Mouse (Mus musculus) urinary bladder, adult 18-20 months (tissue): ENCODE results near the gene Socs1.
"Not testable (repeated sequence)": the region's sequence is repeated elsewhere in the genome, so short reads cannot be mapped to it uniquely, and the experiment has no call there.

Experiments used
- DNase-seq, 2 experiments: peaks; one replicate each; pipeline ENCODE4 v3.0.0; 2022; ENCODE audit warnings: low spot score in 2 of 2, mixed read lengths in 2 of 2

Socs1 gene

DNA sequence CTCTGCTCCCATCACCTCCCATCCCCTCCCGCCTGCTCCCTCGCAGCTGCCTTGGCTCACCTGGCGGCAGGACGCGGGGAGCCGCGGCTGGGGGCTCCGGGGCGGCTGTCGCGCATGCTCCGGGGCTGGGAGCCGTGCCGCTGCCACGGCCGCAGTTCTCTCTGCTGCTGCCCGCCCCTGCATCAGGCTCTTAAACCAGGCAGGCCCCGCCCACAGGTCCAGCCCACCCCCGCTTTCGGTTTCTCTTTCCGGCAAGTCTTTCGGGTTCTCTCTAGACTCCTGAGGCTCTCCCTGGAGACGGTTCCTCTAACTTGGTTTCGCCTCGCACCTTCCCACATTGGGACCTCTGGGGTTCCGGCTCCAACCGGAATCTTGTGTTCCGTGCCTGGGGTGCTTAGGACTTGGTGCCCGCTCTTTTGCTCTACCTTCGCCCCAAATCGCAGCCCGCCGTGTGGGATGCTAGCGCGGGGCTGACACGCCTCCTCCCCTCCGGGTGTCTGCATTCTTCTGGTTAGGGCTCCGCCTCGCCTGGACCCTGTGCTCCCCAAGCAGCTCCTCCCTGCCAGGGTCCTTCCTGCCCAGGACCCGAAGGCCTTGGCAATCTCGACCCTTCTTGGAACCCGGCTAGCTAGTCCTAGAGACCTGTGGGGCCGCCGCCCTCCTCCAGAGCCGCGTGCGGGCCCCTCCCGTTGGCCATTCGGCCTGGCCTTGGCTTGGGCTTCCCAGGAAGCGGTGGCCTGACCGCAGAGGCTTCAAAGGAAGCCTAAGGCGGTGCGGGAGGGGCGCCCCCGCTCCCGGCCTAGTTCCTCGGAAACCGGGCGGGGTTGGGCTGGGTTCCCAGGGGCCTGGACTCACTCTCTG, at the start of gene Socs1:
Gene Socs1, minus strand, starts transcription at position 166 of the 861 bp plus-strand sequence.
- peak; percentile 85 to 87 for DNase-seq

DNA sequence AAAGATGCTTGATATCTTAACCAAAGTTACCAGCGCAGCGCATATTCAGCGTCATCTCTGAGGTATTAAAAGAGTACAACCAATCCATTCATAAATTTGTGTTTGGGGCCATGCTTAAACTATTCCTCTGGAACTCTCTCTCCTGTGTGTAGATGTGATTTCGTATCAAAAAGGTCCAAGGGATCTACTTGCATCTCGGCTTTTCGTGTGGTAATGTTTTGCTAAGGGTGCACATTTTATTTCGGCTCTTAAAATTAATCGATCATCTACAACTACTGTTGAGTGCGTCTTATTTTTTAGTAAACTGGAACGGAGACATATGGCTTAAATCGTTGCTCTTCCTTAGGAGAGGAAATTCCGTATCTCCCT, 49.2 kb upstream of the Socs1 start:
- no peak for DNase-seq

DNA sequence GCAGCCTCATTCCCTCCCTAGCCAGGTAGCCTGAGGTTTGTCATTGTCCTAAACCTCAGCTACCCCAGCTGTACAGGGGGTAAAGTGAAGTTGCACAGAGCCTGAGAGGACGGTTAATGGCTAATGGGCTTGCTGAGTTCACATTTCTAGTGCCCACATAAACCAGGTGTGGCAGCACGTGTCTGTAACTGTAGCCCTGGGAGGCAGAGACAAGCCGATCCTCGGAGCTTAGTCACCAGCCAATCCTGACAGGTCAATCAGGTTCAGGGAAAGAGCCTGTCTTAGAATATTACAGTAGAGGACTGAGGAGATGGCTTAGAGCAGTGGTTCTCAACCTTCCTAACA, 43.1 kb upstream of the Socs1 start:
- DNase-seq = peak in 1 of 2 experiments; percentile 50

DNA sequence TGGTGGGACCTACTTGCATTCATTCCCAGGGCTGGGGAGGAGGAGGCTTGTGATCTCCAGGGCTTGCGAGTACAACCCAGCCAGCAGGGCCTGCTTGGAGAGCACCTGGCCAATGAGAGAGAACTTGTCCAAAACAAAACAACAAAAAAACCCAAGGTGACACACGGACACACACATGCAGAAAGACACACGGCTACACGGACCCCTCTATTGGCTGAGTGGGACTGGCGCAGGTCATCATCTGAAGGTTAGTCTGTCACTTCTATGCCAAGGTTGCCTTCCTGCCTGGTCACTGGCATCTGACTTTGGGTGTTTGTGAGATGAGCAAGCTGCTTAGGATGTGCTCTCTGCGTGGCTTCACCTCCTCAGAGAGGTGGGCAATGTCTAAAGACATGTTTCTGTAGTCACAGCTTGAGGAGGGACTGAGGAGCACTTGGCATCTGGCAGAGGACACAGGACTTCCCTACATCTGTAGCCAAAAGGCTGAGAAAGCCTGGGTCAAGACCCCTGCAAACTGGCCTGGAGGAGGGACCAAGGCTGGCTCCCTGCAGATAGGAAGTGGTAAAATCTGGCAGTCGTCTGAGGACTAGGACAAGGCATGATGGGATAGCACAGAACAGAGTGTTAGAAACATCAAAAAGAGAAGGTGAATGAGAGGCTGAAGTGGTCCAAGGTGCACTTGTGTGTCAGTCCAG, 42.6 kb upstream of the Socs1 start:
- no peak for DNase-seq

DNA sequence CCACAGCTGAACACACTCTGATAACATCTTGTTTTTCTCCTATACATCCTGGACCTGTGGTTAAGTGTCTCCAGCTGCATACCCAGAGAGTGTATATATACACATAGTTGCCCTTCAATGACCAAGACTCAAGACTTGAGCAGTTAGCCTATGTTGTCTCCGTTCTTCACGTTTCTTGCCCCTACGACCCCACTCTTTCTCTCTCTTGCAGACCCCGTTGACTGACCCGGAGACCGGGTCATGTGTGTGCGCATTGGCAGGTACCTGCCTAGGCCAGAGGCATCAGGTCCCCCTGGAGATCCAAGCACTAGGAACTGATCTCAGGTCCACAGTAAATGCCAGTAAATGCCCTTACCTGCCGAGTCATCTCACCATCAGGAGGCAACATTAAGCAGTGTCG, 41.9 kb upstream of the Socs1 start:
- DNase-seq = no peak

DNA sequence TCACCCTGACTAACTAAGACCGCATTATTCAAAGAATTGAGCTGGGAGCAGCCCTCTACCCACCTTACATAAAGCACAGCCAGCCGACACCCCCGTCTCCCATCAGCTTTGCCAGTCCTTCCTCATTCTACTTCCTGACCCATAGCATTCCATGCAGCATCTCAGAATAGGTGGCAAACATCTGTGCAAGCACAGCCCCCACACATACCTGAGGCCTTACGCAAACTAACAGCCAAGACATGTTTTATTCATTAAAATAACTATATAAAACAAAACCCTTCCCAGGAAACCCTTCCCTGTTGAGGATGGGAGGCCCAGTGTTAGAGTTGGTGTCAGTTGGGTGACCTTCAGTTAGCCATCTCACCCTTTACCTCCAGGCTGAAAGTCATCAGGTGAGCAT, 40.5 kb upstream of the Socs1 start:
- DNase-seq = no peak

DNA sequence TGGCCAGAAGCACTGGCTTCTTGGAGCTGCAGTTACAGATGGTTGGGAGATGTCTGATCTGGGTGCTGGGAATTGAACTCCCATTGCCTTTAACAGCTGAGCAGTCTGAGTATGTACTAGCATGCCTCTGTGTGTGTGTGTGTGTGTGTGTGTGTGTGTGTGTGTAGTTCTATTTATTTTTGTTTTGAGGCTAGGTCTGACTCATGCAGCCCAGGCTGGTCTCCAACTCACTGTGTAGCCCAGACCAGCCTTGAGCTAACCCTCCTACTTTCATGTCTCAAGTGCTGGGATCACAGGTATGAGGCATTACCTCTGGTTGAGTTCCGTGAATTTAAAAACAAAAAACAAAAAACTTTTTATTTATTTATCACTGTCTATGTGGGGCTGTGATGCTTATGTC, 39.2 kb upstream of the Socs1 start:
- no peak for DNase-seq

DNA sequence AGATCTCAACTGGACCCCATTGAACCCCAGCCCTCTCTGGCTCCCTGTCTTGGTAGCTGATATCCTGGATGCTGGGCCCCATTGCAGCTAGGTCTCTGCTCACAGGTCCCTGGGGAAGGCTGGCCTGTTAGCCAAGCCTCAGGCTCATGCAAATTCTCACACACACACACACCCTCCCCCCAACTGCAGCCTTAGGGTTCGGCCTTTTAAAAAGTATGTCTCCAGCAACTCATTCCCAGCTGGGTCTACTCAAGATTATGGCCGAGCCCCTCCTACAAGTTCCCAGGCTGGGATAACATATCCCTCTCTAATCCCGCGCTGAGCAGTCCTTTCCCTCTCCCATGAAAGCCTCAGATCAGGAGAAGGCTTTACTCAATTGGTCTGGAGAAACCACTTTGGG, 36.1 kb upstream of the Socs1 start:
- DNase-seq = no peak

DNA sequence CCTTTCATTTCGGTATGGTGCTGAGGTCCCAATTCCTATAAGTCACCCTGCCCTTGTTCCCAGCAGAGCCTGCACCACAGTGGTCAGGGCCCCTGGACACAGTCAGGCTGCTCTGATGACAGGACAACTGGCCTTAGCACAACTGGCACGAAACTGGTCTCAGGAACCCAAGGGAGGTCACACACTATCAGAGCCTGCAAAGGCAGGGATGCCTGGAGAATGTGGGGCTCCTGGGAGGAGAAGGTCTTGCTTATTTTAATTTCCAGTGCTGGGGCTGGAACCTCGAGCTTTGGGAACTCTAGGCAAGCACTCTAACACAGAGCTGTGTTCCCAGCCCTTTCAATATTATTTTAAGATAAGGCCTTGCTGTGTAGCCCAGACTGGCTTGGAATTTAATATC, 34.6 kb upstream of the Socs1 start:
- no peak for DNase-seq

DNA sequence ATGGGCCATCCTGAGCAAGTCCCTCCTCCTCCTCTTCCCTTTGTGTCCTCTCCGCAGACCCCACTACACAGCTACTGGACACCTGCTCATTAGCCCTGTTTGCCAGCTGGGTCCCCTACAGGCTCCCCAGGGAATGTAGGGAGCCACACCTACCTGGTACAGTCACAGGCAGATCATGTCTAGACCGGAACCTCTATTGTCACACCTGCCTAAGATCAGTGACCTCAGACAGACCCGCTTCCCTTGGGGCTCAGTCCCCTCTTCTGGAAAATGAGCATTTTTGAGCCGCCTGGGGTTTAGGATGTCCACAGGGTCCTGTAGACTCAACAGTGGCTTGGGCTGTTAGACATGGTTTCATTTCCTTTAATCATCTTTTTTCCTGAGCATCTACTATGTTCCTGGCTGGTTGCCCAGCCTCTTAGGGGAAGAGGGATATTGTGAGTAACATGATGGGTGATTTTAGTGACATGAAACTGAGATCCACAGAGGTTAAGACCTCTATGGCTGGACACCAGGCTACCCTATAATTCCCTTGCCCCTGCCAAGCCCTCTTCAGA, 33.3 kb upstream of the Socs1 start:
- no peak for DNase-seq

DNA sequence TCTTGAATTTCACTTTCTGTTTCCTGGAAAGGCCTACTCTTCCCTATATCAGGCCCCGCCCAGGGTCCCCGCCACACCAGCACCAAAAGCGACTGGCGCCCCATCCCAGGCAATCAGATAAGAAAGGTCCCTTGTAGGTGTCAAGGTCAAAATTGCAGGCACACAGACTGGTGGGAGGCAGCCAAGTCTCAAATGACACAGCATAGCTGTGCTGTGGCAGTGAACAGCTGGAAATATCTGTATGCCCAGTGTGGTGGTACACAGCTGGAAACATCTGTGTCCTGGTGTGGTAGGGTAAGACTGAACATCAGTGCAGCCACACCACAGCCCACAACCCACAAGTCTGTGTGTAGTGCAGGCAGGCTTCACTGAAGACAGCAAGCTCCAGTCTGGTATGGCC, 29.5 kb upstream of the Socs1 start:
- no peak for DNase-seq

DNA sequence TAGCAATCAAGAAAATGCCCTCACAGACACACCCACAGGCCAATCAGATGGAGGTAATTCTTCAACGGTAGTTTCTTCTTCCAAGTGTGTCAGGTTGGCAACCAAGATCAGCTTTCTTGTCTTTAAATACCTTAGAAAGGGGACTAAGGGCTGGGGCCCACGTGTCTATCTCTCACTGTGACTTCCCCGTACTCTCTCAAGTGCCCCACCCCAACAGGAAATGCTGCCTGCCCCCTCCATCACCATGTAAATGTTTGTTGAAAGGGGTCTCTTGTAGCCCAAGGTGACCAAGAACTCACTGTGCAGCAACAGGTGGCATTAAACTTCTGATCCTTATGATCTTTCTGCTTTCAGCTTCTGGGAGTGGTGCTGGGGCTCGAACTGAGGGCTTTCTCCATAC, 28.4 kb upstream of the Socs1 start:
- DNase-seq = no peak

DNA sequence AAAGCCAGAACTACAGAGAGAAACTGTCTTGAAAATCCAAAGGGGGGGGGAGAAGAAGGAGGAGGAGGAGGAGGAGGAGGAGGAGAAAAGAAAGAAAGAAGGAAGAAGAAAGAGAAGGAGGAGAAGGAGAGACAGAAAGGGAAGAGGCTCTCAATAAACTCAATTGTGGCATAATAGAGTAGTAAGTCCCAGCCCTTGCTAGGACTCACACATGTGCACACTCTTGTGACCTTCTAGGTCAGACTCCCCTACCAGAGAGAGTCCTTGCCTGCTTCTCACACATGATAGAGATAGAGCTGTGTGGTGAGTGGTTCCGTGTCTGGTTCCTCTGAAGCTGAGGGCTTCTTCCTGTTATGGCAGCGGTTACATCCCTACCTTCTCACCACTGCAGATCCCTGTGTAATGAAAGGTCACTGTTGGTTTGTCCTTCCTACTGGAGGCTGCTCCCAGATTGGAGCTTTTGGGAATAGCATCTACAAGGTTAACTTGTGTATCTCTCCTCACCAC, 27.6 kb upstream of the Socs1 start, which contains the start of gene Gm11172:
Gene Gm11172, plus strand, starts transcription at position 51 of the 507 bp plus-strand sequence.
- no peak for DNase-seq

DNA sequence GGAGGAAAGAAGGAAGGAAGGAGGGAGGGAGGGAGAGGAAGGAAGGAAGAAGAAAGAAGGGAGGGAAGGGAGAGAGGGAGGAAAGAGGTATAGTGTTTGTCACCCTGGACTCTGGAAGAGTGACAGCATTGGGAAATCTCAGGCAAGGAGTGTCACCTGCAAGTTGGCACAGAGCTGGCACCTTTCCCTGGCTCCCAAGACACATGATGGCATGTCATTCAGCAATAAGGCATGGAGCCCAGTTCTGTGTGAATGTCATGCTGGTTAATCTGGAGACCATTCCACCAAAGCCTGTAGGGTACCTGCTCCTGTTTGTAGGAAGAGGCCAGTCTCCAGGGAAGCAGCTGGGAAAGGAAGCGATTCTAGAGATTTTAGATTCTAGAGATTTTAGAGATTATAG, 25.0 kb upstream of the Socs1 start:
- DNase-seq = no peak

DNA sequence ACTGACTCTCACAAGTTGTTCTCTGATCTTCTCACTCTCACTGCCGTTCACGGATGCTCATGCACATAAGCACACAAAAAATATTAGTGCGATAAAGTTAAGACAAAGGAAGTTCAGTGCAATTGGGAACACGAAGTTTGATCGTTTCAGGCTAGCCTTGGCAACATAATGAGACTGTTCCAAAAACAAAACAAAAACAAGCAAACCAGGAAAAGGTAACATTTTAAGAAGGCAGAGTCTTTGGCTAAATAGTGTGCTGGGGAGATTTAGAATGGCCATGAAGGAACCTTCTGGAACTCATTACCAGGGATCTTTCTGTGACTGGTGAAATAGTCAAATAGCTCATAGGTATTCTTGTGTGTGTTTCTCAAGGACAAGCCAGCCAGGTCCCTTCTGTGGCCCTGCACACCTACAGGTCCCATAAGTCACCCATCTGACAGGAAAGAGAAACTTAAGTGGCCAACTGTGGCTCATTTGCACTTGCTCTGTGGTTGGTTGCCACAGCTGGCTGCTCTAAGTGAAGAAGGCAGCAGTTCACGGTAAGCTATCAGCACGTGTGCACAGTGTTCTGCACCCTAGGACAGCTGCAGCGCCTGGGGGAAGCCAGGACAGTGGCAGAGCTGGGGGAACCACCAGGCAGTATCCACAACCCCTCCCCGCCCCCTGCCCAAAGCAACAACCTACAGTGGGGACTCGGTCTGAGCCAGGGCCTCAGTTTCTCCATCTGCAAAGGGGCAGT, 20.6 kb upstream of the Socs1 start, which contains the start of gene Prm1:
Gene Prm1, minus strand, starts transcription at position 51 of the 739 bp plus-strand sequence.
- DNase-seq = no peak

DNA sequence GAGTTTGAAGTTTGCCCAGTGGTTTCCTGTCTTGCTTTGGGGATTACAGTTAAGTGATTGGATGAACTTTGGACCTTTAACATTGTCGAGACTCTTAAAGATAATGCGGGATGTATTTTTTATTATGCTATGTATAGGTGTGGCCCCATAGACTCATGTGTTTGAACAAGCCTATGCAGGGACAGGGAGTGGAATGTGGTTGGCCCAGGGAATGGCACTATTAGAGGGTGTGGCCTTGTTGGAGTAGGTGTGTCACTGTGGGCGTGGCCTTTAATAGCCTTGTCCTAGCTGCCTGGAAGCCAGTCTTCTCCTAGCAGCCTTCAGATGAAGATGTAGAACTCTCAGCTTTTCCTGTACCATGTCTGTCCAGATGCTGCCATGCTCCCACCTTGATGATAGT, 17.1 kb upstream of the Socs1 start:
- DNase-seq = not testable (repeated sequence)

DNA sequence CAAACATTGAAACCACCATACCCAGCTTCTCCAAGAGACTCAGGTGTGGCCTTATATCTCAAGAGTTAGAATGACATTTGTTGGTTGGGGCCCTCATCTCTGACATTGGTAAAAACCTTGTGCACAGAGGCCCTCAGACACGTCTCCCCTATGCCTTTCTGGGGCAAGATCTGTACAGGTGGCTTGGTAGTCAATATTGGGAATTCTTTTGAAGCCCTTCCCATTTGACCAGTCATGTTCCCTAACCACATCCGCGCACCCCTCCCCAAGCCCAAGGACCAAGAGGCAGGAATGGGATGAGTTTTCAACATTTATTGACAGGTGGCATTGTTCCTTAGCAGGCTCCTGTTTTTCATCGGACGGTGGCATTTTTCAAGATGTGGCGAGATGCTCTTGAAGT, 10.7 kb upstream of the Socs1 start, which contains the start of gene Prm2:
Gene Prm2, minus strand, starts transcription at position 101 of the 400 bp plus-strand sequence.
- DNase-seq = no peak

DNA sequence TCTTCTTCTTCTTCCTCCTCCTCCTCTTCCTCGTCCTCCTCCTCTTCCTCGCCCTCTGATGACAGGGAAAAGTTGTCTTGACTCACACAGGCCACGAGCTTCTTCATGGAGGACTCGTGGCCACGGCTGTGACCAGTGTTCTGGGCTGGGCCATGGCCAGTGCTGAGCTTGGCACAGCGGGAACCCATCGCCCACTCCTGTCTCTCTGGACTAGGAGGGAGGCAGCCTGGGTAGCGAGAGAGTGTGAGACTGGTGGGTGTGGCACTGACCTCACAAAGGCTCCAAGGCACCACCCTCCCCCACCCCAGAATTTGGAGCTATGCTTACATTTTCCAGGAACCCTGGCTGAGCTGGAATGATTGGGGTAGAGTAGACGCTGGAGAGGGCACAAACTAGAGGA, 5.4 kb upstream of the Socs1 start, which contains the start of gene Prm3:
Gene Prm3, minus strand, starts transcription at position 213 of the 400 bp plus-strand sequence.
- no peak for DNase-seq

DNA sequence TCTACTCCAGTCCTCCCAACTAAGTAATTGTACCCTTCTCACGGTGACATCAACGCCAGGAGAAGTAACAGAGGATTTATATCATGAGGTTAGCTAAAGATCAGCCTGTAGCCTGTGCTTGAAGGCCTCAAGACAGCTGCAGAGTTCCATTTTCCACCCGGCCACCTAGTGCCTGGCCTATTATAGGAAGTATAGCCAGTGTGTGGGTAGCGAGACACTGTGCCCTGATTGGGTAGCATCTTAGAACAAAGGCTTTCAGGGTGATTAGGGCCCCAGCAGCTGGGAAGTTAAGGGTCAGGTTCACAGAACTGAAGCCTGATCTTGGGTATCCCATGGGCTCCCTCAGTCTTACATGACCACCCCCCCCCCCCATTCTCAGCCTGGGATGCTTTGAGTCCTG, 3.5 kb upstream of the Socs1 start:
- no peak for DNase-seq

DNA sequence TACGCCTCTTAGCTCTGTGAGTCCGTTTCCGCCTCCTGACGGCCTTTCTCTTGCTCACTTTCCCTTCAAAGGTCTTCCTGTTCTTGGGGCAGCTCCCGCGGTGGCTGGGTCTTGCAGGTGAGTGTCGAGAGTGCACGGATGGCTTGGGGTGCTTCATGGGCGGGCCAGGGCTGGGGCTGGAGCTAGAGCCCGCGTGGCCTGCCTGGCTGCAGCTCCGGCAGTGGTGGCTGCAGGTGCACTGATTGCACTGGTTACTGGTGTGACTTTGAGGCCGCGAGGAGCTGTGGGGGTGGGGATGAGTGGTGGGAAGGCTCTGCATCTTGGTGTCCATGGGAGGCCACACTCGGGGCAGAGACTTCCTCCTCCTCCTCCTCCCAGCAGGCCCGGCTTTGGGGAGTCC, 2.9 kb upstream of the Socs1 start, which contains the start of gene Tnp2:
Gene Tnp2, minus strand, starts transcription at position 390 of the 400 bp plus-strand sequence.
- DNase-seq = no peak

DNA sequence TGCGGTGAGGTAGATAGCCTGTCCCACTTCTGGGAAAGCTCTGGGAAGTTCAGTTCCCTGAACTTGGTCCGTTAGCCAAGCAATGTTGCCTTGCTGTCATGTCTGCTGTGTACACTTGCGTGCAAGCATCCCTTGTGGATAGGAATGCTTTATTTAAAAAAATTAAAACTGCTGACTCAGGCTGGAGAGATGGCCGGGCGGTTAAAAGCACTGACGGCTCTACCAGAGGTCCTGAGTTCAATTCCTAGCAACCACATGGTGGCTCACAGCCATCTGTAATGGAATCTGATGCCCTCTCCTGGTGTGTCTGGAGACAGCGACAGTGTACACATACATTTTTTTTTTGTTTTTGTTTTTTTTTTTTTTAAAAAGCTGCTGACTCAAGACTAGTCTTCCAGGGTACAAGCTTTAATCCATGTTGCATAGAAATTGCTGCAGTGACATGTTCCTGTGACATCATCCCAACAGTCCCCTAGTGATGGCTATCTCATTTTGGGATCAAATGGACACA, 2.3 kb upstream of the Socs1 start:
- DNase-seq = no peak
